Mouse (Mus musculus): Measurements from ENCODE around the gene Gm20388.
A peak's percentile ranks its signal among the peaks of the same experiment; 100 is the strongest.

Gm20388 gene

GRCm38 (mm10) chr8:120630848-120631247 lies 720.2 kb downstream of the Gm20388 start:
- DNase-seq: no peak

- DNase-seq: no peak
Measured at GRCm38 (mm10) chr8:120631441-120632375, 721.1 kb downstream of the Gm20388 start.

GRCm38 (mm10) chr8:120632969-120633664 lies 722.5 kb downstream of the Gm20388 start:
- no peak for DNase-seq

- DNase-seq: peak; percentile 51
Measured at GRCm38 (mm10) chr8:120633665-120634271, 723.1 kb downstream of the Gm20388 start.

GRCm38 (mm10) chr8:120634329-120634839 lies 723.7 kb downstream of the Gm20388 start:
- peak; percentile 62 for DNase-seq

GRCm38 (mm10) chr8:120641245-120641644 lies 730.6 kb downstream of the Gm20388 start:
- DNase-seq: no peak

GRCm38 (mm10) chr8:120642031-120642662 lies 731.5 kb downstream of the Gm20388 start:
- no peak for DNase-seq

- no peak for DNase-seq
Measured at GRCm38 (mm10) chr8:120644663-120645062, 734.0 kb downstream of the Gm20388 start.

GRCm38 (mm10) chr8:120647532-120647931 lies 736.9 kb downstream of the Gm20388 start, which contains the start of gene 1190005I06Rik:
Gene 1190005I06Rik, minus strand, starts transcription at chr8:120647632.
- no peak for DNase-seq

- DNase-seq: no peak
Measured at GRCm38 (mm10) chr8:120656322-120657052, 745.8 kb downstream of the Gm20388 start.

GRCm38 (mm10) chr8:120657415-120657814 lies 746.8 kb downstream of the Gm20388 start:
- no peak for DNase-seq

- DNase-seq: no peak
Measured at GRCm38 (mm10) chr8:120664566-120664965, 753.9 kb downstream of the Gm20388 start.

GRCm38 (mm10) chr8:120665726-120666455 lies 755.2 kb downstream of the Gm20388 start:
- DNase-seq: peak; percentile 10

GRCm38 (mm10) chr8:120666807-120667470 lies 756.3 kb downstream of the Gm20388 start:
- DNase-seq: peak; percentile 12

GRCm38 (mm10) chr8:120667561-120668373 lies 757.1 kb downstream of the Gm20388 start, which contains the start of the genes Gm27021 and Cox4i1:
Gene Gm27021, minus strand, starts transcription at chr8:120668079.
Gene Cox4i1, plus strand, starts transcription at chr8:120668222.
- peak; percentile 96 for DNase-seq

- DNase-seq: no peak
Measured at GRCm38 (mm10) chr8:120668374-120668905, 757.8 kb downstream of the Gm20388 start, which contains the start of gene Emc8. Gene Emc8, minus strand, starts transcription at chr8:120668573.

- peak; percentile 14 for DNase-seq
Measured at GRCm38 (mm10) chr8:120671775-120672174, 761.1 kb downstream of the Gm20388 start.

- no peak for DNase-seq
Measured at GRCm38 (mm10) chr8:120672626-120673229, 762.1 kb downstream of the Gm20388 start.

- DNase-seq: no peak
Measured at GRCm38 (mm10) chr8:120673298-120673697, 762.7 kb downstream of the Gm20388 start.
